Mouse (Mus musculus) megakaryocyte, embryonic 14.5 days (primary cell): ENCODE results near the gene Enc1. TPM values are rescaled to one million over a fixed set of nuclear protein-coding genes. Genes with fewer than 3 reads are reported as not detected.
A peak's percentile ranks its signal among the peaks of the same experiment; 100 is the strongest.

Source experiments
- H3K27me3 ChIP-seq: replicated peaks from 2 replicates; pipeline ENCODE3; 2012; ENCODE audit warnings: inconsistent platforms
- H3K36me3 ChIP-seq: replicated peaks from 2 replicates; pipeline ENCODE3; 2012; ENCODE audit warnings: low read length, inconsistent platforms, mixed read lengths
- H3K4me1 ChIP-seq: 2 replicates; pipeline ENCODE4 v1.6.1; 2012; ENCODE audit warnings: inconsistent platforms
- H3K4me3 ChIP-seq: replicated peaks from 2 replicates; pipeline ENCODE3; 2012; ENCODE audit warnings: moderate library complexity, mild to moderate bottlenecking, inconsistent platforms
- H3K9me3 ChIP-seq: 2 replicates; pipeline ENCODE4 v1.6.1; 2012; ENCODE audit warnings: inconsistent platforms
- FLI1 ChIP-seq: IDR thresholded peaks from 2 replicates; pipeline ENCODE4 v1.6.1; 2012; ENCODE audit warnings: low read length, inconsistent platforms, mixed read lengths
- GATA1 ChIP-seq: IDR thresholded peaks from 3 replicates; pipeline ENCODE4 v1.6.1; 2012; ENCODE audit warnings: mixed read lengths, low read length, inconsistent platforms, borderline replicate concordance
- polyA plus RNA-seq: library from polyadenylated mRNA; stranded (reverse); fragments of >175 nt; gene quantifications from 2 replicates; pipeline ENCODE4 v1.2.3, GENCODE M21; 2012; ENCODE audit warnings: low replicate concordance; ENCODE audit not compliant: insufficient read depth

The Enc1 gene
- polyA plus RNA-seq: 1.0 and 1.2 TPM in 2 replicates

DNA sequence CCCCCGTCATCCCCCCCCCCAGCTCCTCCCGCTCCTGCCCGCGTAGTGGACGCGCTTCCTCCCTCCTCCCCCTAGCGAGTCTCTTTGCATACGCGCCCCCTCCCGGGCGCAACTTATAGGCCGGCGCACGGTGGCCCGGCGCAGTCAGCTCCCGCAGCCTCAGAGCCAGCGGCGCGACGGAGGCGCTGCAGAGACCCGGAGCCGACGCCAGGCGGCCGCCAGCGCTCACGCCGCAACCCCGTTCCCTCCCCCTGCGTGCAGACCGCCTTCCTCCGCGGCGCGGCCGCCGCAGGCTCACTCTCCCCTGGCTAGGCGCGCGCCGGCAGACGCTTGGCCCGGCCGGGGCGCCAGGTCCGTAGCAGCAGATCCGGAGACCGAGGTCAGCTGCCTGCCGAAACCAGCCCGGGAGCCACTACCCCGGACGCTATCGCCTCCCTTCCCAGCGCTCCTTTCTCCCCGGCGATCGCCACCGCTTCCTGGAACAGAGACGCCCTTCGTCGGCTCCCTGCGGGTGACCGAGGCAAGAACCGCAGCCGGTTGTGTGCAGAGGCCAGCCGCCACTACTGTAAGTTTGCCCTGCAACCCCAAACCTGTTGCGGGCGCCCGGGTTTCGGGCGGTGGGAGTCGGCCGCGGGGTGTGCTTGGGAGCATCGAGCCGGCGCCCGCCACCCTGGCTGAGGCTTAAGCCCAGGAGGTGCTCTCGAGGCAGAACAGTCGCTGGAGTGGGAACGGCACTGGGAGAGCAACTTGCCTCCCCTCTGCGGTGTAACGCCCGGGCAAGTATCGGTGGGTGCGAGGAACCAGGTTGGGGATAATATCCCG is at the start of gene Enc1:
Gene Enc1, plus strand, starts transcription at position 141 of the 822 bp plus-strand sequence.
- Histone ChIP-seq H3K27me3 (peaks cover 76% of the 10 kb centered on the region), H3K9me3 (no peaks in the 10 kb centered on the region), H3K4me1 (peaks cover 42% of the 10 kb centered on the region), H3K36me3 (peaks cover 14% of the 10 kb centered on the region), H3K4me3 (peak within 1 kb of the TSS; percentile 95)
- TF ChIP-seq FLI1 (no peak), GATA1 (no peak)

GRCm38 (mm10) chr13:97192649-97193048 is 48.3 kb upstream of the Enc1 start:
- H3K36me3 ChIP-seq: peaks cover 46% of the 10 kb centered on the region
- H3K4me1 ChIP-seq: peaks cover 15% of the 10 kb centered on the region
- H3K4me3 ChIP-seq: no peak overlapping the region
- no peaks in the 10 kb centered on the region for H3K27me3 ChIP-seq
- no peak for TF ChIP-seq FLI1
- no peak for TF ChIP-seq GATA1
- no peaks in the 10 kb centered on the region for H3K9me3 ChIP-seq

GRCm38 (mm10) chr13:97193420-97193819 is 47.5 kb upstream of the Enc1 start:
- H3K4me3 ChIP-seq: no peak overlapping the region
- peaks cover 20% of the 10 kb centered on the region for H3K4me1 ChIP-seq
- H3K27me3 ChIP-seq: no peaks in the 10 kb centered on the region
- H3K36me3 ChIP-seq: peaks cover 40% of the 10 kb centered on the region
- H3K9me3 ChIP-seq: no peaks in the 10 kb centered on the region
- TF ChIP-seq GATA1 (no peak), FLI1 (no peak)

DNA sequence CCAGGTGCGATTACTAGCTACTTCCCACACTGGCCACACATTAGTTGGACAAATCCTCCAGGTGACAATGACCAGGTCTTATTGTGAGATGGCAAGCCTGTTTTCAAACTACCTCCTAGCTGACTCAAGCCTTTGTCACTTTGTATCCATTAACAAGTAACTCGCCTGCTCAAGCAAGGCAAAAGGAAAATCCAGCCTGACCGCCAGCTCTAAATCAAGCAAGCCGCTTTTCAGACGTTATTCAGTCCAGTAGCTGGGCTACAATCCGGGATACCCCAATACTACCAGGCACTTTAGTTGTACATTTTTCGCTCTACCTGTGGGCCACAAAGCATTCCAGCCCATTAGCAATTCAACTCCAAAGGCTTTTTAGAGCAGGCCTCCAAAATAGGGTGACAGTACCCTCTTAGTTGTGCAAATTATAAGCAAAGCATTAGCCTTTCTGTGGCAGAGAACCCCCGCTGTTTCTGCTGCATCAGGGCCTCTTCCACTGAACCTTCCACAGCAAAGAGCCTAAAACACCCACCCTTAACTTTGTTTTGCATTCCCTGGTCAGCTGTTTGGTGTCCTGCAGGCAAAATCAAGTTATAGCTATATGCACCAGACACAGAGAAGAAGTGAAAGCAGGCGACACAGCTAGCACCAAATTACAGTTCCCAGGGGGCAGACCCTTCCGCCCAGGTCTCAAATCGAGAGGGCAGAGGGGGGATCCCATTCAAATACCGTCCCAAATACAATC is 44.5 kb upstream of the Enc1 start:
- no peaks in the 10 kb centered on the region for H3K27me3 ChIP-seq
- peaks cover 20% of the 10 kb centered on the region for H3K4me1 ChIP-seq
- peak overlapping the region; percentile 66 for H3K4me3 ChIP-seq
- no peaks in the 10 kb centered on the region for H3K9me3 ChIP-seq
- peaks cover 16% of the 10 kb centered on the region for H3K36me3 ChIP-seq
- no peak for TF ChIP-seq GATA1
- no peak for TF ChIP-seq FLI1

- Histone ChIP-seq H3K27me3 (no peaks in the 10 kb centered on the region), H3K4me3 (peak overlapping the region; percentile 66), H3K36me3 (peaks cover 12% of the 10 kb centered on the region), H3K9me3 (no peaks in the 10 kb centered on the region), H3K4me1 (peaks cover 20% of the 10 kb centered on the region)
- TF ChIP-seq FLI1 (no peak), GATA1 (no peak)
These were observed 44.0 kb upstream of the Enc1 start for GRCm38 (mm10) chr13:97196925-97197218.

DNA sequence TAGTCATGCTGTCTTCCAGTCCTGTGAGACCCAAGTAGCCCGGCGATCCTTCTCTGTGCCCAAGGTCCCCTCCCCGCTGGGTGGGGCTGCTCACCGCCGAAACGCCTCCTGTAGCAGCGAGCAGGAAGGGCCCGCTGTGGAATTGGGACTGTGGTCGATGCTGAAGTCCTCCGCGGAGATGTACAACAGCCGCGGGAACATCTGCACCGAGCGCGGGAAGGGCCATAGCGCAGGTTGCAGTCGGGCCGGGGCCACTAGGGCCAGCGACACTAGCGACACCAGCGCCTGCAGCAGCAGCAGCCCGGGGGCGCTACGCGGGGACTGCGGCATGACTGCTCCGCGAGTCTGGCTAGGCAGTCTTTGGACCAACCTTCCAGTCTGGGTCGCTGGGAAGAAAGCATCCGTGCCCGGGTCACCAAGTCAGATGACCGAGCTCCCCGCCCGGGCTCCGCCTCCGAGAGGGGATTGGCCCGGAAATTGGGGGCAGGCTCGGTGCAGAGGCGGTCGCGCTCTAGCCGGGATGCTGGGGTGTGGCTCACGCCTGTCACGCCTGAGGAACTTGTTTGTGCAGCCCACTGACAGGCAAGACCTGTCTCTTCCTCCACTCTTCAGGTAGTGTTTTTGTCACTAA is 42.9 kb upstream of the Enc1 start, which contains the start of gene Hexb:
Gene Hexb, minus strand, starts transcription at position 426 of the 631 bp plus-strand sequence.
- TF ChIP-seq GATA1: no peak
- TF ChIP-seq FLI1: no peak
- no peaks in the 10 kb centered on the region for H3K9me3 ChIP-seq
- H3K4me3 ChIP-seq: peak within 1 kb of the TSS; percentile 96

GRCm38 (mm10) chr13:97199123-97199522 is 41.8 kb upstream of the Enc1 start:
- Histone ChIP-seq H3K36me3 (no peaks in the 10 kb centered on the region), H3K27me3 (no peaks in the 10 kb centered on the region), H3K4me3 (no peak overlapping the region), H3K9me3 (no peaks in the 10 kb centered on the region), H3K4me1 (peaks cover 30% of the 10 kb centered on the region)
- no peak for TF ChIP-seq GATA1

More for the DNA sequence above, 42.9 kb upstream of the Enc1 start, which contains the start of gene Hexb:
- H3K4me1 ChIP-seq: peaks cover 21% of the 10 kb centered on the region
- H3K27me3 ChIP-seq: no peaks in the 10 kb centered on the region
- H3K36me3 ChIP-seq: peaks cover 5% of the 10 kb centered on the region

- no peak overlapping the region for H3K4me3 ChIP-seq
- H3K36me3 ChIP-seq: no peaks in the 10 kb centered on the region
- H3K27me3 ChIP-seq: no peaks in the 10 kb centered on the region
- H3K4me1 ChIP-seq: peaks cover 47% of the 10 kb centered on the region
- H3K9me3 ChIP-seq: no peaks in the 10 kb centered on the region
- TF ChIP-seq FLI1 (no peak), GATA1 (no peak)
These were observed 39.8 kb upstream of the Enc1 start for GRCm38 (mm10) chr13:97201076-97201475.

DNA sequence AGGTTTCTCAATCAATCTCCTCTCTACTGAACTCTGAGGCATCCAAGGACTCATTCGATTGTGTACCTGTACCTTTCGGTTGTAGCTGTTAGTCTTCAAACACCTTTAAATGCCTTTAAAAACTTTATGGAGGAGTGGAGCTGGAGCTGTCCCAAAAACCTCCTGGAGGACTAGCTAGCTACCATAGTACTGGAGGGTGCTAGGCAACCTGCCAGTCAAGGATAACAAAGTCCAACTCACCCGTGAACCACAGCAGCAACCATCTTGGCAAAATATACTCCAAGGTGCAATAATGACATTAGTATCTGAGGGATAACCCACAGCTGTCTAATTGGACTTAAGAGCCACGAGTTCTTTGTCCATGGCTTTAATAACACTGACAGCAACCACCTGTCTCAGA is 39.0 kb upstream of the Enc1 start:
- H3K36me3 ChIP-seq: no peaks in the 10 kb centered on the region
- TF ChIP-seq GATA1 (no peak), FLI1 (no peak)
- no peak overlapping the region for H3K4me3 ChIP-seq
- no peaks in the 10 kb centered on the region for H3K9me3 ChIP-seq
- H3K27me3 ChIP-seq: no peaks in the 10 kb centered on the region
- peaks cover 42% of the 10 kb centered on the region for H3K4me1 ChIP-seq

DNA sequence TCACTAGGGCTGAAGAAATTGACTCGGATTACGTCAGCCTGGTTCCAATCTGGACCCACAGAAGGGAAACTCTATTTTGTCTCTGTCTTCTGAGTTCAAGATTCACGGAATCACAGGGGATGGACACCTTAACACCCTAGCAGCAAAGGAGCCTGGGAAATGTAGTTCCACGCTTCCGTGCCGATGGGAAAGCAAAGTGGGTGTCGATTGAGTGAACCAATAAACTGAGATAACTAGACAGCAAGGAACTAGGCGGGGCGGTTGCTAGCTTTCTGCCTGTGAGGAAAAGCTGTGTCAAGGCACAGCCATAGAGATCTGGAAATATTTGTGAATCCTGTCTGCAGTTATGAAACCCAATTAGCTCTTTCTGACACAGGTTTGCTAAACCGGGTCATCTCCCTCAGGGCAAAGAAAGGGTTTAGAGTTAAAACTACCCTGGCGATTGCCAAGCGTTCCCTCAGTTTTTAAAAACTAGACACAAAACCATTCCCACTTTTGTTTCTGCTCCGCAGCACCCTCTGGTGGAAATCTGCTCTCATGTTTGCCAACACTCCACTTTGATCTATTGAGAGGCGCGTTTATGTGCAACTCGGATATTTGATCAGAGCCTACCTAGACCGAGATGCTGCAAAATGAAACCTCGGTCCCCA is 35.7 kb upstream of the Enc1 start:
- TF ChIP-seq FLI1: no peak
- no peak for TF ChIP-seq GATA1

More for the DNA sequence above, 35.7 kb upstream of the Enc1 start:
- Histone ChIP-seq H3K4me3 (peak overlapping the region; percentile 90), H3K4me1 (peaks cover 38% of the 10 kb centered on the region), H3K27me3 (peaks cover 2% of the 10 kb centered on the region), H3K36me3 (no peaks in the 10 kb centered on the region), H3K9me3 (peaks cover 5% of the 10 kb centered on the region)
